Mouse (Mus musculus) c-Kit-positive CD71-positive TER-119-positive erythroid progenitor cells, embryonic 14.5 days (primary cell): Measurements from ENCODE around the gene Gm21887.
"Not testable (repeated sequence)": the region's sequence is repeated elsewhere in the genome, so short reads cannot be mapped to it uniquely, and the experiment has no call there.

Experiments
- DNase-seq: peaks from one replicate; pipeline ENCODE4 v3.0.0-alpha.2; 2013; ENCODE audit warnings: low spot score

Gene Gm21887

DNA sequence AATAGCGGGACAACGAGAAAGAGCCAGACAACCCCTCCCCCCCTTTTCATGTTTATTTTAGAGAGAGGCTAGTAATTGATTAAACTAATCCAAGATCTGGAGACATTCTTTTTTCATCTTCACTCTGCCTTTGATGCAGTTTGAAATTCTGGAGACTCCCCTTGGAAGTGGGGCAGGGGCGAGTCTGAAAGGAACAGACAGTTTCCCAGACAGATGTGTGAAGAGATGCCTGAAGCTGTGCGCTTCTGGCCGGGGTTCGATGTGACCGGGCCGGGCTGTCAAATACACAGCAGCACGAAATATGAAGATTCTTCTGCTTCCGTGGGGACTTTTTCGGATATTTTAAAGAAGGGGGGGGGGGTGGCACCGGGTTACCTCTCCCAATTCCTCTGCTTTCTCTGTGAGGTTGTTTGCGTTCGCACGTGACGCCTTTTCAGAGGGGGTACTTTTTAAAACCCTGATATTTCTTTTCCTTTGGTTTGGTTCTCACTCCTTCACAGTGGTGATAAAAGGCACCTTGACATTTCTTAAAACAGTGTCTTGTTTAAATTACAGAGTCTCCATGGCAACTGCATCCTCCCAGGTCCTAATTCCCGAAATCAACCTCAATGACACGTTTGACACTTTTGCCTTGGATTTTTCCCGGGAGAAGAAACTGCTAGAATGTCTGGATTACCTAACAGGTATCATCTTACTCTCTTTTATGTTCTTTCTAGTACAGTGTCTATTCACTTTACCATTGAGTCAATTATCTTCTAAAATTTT, 25.9 kb upstream of the Gm21887 start:
- DNase-seq = peak; percentile 17

GRCm38 (mm10) chrX:169984331-169984730, 25.1 kb upstream of the Gm21887 start:
- peak; percentile 16 for DNase-seq

DNA sequence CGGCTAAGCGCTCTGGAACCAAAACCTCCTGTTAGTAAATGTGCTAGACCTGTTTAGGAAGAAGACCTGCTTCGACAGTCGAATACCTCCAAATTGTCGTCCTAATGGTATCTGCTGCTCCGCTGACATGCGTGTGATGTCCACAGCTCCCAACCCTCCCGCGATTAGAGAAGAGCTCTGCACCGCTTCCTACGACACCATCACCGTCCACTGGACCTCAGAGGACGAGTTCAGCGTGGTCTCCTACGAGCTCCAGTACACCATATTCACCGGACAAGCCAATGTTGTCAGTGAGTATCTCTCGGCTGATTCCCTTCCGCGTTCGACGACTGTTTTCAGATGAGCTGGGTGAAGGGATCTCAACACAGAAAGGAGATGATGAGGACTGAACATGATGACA, 24.6 kb upstream of the Gm21887 start:
- not testable (repeated sequence) for DNase-seq

DNA sequence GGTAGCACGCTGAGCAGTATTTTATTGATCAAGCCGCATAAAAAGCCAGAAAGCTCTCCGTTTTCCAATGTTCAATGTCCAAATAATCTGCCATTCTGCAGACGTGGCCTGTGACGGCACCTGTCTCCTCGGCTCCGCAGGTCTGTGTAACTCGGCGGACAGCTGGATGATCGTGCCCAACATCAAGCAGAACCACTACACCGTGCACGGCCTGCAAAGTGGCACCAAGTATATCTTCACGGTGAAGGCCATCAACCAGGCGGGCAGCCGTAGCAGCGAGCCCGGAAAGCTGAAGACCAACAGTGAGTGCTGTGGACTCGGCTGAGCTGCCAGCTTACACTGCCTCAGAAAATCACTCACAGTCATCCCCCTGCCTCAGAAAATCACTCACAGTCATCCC, 23.7 kb upstream of the Gm21887 start:
- DNase-seq = peak; percentile 28

- peak; percentile 82 for DNase-seq
These were observed 22.7 kb upstream of the Gm21887 start for GRCm38 (mm10) chrX:169986519-169987367.

DNA sequence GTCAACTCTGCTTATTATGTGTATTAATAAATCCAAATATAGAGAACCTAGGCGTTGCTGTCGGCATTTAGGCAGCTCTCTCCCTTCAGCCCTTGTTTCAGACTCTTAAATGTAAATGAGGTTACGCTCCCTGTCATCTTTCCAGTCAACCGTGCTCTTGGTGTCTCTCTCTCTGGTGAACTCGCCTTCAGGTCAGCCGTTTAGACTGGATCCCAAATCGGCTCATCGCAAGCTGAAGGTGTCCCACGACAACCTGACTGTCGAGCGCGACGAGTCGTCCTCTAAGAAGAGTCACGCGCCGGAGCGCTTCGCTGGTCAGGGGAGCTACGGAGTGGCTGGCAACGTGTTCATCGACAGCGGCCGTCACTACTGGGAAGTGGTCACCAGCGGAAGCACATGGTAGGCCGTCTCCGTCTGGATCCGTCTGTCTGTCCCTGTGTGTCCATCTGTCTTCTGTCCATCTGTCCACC, 22.1 kb upstream of the Gm21887 start:
- DNase-seq = peak; percentile 57

DNA sequence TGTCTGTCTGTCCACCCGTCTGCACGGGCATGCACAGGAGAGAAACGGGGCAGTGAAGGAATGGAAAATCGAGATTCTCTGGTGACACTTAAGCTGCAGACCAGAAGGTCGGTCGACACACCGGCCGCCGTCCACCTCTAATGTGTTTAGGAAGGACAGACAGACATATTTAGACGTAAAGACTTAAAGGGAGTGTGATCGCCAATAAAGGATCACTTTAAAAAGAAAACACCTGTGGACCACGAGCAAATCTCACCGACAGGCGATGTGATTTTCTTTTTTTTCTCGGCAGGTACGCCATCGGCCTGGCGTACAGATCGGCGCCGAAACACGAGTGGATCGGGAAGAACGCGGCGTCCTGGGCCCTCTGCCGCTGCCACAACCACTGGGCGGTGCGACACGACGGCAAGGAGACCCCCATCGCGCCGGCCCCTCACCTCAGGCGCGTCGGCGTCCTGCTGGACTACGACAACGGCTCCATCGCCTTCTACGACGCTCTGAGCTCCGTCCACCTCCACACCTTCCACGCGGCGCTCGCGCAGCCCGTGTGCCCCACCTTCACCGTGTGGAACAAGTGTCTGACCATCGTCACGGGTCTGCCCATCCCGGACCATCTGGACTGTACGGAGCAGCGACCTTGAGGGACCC, 20.8 kb upstream of the Gm21887 start:
- DNase-seq = peak; percentile 40

GRCm38 (mm10) chrX:169989219-169989595, 20.3 kb upstream of the Gm21887 start:
- peak; percentile 65 for DNase-seq

DNA sequence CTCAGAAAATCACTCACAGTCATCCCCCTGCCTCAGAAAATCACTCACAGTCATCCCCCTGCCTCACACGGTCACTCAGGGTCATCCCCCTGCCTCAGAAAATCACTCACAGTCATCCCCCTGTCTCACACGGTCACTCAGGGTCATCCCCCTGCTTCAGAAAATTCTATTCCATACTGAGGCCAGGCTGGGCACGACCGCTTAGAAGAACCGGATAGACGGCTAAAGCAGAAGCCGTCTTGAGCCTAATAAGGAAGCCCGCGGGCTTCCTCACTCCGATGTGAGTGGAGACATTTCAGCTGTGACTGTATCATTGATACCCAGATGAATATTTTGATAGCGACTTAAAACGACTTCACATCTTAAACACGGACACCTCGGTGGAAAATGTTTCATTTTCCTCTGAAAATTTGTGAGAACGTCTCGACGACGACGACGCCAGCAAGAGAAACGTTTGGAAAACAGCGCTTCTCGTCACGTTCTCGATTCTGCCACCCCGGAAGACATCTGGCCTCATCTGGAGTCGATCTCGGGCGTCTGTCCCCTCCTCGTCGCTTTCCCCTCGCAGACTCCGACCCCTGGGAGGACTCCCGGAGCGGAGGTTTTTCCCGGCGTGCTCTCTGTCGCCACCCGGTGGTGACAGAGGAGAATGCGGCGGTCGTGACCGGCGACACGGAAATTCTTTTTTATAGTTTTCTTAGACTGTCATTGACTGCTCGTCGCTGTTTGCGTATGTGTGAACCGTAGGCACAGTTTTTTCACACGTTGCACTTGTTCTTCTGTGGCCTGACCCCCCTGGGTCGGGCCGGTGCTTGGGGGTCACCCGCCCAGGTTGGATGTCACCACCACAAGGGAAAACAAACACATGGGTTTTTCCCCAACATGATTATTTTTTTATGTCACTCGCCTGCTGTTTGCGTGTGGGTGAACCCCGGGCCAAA, 19.5 kb upstream of the Gm21887 start:
- peak; percentile 72 for DNase-seq

DNA sequence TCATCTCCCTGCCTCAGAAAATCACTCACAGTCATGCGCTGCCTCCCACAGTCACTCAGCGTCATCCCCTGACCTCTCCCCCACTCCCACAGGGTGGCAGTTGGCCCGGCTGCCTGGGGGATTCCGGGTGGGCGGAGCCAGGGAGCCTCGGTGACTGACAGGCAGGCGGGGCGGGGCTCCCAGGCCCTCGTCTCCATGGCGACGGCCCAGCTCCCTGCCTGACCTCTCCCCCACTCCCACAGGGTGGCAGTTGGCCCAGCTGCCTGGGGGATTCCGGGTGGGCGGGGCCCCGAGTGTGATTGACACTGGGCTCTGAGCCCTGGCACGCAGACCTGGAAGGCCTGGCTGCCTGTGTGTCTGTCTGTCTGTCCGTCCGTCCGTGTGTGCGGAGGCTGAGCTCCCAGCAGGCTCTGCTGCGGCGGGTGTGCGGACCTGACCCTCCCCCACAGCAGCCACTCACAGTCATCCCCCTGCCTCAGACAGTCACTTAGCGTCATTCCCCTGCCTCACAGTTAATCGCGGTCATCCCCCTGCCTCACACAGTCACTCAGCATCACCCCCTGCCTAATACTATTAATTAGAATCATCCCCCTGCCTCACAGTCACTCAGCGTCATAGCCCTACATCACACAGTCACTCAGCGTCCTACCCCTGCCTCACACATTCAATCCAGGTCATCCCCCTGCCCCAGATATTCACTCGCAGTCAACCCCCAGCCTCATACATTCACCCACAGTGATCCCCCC, 18.2 kb upstream of the Gm21887 start:
- DNase-seq = peak; percentile 95

GRCm38 (mm10) chrX:169992086-169992930, 17.2 kb upstream of the Gm21887 start:
- DNase-seq = not testable (repeated sequence)

DNA sequence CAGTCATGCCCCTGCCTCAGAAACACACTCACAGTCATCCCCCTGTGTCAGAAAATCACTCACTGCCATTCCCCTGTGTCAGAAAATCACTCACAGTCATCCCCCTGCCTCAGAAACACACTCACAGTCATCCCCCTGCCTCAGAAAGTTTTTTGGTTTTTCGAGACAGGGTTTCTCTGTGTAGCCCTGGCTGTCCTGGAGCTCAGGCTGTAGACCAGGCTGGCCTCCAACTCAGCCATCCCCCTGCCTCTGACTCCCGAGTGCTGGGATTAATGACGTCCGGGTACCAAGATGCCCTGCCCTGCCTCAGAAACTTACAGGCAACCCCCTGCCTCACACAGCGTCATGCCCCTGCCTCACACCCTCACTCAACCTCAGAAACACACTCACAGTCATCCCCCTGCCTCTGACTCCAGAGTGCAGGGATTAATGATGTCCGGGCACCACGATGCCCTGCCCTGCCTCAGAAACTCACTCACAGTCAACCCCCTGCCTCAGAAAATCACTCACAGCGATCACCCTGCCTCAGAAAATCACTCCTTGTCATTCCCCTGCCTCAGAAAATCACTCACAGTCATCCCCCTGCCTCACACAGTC, 16.4 kb upstream of the Gm21887 start:
- not testable (repeated sequence) for DNase-seq

DNA sequence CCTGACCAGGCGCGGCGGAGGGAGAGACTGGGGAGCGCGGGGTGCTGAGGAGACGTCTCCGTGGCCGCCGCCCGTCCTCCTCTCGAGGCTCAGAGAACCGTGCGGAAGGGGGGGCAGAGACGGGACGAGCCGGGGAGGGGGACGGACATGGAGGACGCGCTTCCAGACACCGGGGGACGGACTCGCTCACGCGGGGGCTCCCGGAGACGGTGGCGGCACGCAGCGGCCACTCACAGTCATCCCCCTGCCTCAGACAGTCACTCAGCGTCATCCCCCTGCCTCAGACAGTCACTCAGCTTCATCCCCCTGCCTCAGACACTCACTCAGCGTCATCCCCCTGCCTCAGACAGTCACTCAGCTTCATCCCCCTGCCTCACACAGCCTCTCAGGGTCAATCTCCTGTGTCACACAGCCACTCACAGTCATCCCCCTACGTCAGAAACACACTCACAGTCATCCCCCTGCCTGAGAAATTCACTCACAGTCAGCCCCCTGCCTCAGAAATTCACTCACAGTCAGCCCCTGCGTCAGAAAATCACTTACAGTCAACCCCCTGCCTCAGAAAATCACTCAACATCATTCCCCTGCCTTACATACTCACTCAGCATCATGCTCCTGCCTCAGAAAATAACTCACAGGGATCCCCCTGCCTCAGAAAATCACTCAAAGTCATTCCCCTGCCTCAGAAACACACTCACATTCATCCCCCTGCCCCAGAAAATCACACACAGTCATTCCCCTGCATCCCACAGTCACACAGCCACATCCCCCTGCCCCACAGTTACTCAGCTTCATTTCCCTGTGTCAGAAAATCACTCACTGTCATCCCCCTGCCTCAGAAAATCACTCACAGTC, 15.2 kb upstream of the Gm21887 start:
- not testable (repeated sequence) for DNase-seq

- peak; percentile 88 for DNase-seq
These were observed 14.4 kb upstream of the Gm21887 start for GRCm38 (mm10) chrX:169994866-169995711.

DNA sequence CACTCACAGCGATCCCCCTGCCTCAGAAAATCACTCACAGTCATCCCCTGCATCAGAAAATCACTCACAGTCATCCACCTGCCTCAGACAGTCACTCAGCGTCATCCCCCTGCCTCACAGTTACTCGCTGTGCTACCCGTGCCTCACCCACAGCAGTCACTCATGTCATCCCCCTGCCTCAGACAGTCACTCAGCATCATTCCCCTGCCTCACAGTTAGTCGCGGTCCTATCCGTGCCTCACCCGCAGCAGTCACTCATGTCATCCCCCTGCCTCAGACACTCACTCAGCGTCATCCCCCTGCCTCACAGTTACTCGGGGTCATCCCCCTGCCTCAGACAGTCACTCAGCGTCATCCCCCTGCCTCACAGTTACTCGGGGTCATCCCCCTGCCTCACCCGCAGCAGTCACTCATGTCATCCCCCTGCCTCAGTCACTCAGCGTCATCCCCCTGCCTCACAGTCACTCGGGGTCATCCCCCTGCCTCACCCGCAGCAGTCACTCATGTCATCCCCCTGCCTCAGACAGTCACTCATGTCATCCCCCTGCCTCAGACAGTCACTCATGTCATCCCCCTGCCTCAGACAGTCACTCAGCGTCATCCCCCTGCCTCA, 13.4 kb upstream of the Gm21887 start:
- DNase-seq = not testable (repeated sequence)

- peak; percentile 99 for DNase-seq
These were observed 12.5 kb upstream of the Gm21887 start for GRCm38 (mm10) chrX:169996926-169997325.

- DNase-seq = not testable (repeated sequence)
These were observed 12.0 kb upstream of the Gm21887 start for GRCm38 (mm10) chrX:169997456-169997853.
